Mouse (Mus musculus) adrenal gland, postnatal 25 days (tissue): Measurements from ENCODE around the gene Rab43. TPM values are rescaled to one million over a fixed set of nuclear protein-coding genes. Genes with fewer than 3 reads are reported as not detected.
"Not testable (repeated sequence)": the region's sequence is repeated elsewhere in the genome, so short reads cannot be mapped to it uniquely, and the experiment has no call there.

Experiments
- DNase-seq: peaks from one replicate; pipeline ENCODE4 v3.0.0; 2021; ENCODE audit warnings: mixed read lengths
- total RNA-seq: library from RNA; stranded (reverse); gene quantifications from 2 replicates; pipeline ENCODE4 v1.2.3, GENCODE M21; 2021

Gene Rab43
- total RNA-seq, 1 experiment from 2014 or later, result 34.9 TPM

DNA sequence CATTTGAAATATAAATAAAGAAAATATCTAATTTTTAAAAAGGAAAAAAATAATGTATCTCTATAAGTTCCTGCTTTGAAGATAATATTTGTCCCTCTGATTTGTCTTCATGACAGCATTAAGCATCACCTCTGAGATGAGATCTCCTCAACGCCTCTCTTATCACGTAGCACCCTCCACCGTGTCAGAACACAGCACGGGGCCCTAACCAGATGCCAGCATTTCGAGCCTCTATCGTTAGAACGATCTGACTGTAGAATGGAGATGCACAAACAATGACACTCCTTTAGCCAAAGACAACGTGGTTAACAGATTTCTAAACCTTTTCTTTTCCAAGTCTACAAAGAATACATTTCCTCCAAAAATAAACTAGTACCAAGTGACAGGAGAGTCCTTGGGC, 27.9 kb downstream of the Rab43 start:
- no peak for DNase-seq

DNA sequence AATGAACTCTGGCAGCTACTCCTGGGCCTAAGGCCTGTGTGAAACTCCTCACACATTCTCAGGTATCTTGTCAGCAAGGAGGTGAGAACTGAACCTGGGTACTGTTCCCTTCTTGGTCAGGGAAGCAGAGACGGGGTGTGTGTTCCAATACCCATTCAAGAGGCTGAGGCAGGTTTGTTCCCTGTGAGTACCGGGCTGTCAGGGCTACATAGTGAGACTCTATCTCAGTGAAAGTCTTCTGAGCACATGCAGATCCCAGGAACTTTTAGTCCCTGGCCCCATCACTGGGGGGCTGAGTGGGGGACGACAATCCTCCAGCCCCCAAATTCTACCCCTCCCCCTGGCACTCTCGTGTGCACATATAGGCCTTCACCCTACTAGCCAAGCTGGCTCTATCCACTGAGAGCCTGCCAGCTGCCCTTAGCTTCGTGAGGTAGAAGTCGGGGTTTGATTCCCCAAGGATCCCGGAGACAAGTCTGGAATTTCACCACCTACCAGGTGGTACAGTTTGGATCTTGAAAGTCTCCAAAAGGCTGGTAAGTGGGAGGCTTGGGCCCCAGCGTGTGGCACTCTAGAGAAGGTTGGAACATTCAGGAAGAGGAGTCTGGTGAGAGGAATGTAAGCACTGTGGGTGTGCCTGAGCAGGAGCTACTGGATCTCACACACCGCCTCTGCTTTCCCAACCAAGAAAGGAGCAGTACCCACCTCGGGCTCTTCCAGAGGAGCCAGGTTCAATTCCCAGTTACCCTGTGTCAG, 31.2 kb downstream of the Rab43 start:
- no peak for DNase-seq

DNA sequence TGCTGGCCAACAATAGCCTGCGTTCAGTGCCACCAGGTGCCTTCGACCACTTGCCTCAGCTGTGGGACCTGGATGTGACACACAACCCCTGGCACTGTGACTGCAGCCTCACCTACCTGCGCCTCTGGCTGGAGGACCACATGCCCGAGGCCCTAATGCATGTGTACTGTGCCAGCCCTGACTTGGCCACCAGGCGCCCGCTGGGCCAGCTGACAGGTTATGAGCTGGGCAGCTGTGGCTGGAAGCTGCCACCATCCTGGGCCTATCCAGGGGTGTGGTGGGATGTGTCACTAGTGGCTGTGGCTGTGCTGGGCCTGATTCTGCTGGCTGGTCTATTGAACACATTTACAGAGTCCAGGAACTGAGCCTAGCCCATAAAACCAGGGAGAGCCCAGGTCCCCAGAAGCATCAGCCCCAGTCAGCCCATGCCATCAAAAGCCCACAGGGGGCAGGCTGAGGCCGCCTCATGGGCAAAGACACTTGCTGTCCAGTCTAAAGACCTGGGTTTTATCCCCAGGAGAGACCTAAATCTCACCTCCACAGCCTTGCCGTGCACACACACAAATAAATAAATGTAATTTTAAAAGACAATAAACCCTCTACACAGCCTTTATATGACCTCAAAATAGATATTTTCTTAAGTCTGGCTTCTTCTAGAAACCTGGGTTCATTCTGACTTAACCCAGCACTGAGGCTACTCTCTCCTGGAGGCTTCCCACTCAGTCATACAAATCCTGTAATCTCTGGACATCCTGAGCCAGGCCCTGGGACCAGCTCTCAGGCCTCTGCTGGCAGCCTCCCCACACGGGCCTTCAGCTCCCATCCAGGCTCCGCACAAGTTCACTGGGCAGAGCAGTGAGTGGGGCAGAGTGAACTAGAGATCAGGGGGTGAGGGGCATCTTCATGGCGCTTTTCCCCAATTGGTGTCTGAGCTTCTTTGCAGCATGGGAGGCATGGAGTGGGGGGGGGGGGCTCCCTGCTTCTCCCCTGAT, 32.5 kb downstream of the Rab43 start:
- DNase-seq, result no peak

GRCm38 (mm10) chr6:87778294-87779173, 33.4 kb downstream of the Rab43 start:
- no peak for DNase-seq

- no peak for DNase-seq
These were observed 34.1 kb downstream of the Rab43 start, which contains the start of gene Gp9 for GRCm38 (mm10) chr6:87777842-87778241. Gene Gp9 (plus strand): TSS chr6:87778072.

GRCm38 (mm10) chr6:87776663-87777062, 35.3 kb downstream of the Rab43 start:
- DNase-seq, result no peak

- DNase-seq, result no peak
These were observed 36.2 kb downstream of the Rab43 start for GRCm38 (mm10) chr6:87775588-87776245.

- DNase-seq, result no peak
These were observed 37.1 kb downstream of the Rab43 start for GRCm38 (mm10) chr6:87774909-87775308.

DNA sequence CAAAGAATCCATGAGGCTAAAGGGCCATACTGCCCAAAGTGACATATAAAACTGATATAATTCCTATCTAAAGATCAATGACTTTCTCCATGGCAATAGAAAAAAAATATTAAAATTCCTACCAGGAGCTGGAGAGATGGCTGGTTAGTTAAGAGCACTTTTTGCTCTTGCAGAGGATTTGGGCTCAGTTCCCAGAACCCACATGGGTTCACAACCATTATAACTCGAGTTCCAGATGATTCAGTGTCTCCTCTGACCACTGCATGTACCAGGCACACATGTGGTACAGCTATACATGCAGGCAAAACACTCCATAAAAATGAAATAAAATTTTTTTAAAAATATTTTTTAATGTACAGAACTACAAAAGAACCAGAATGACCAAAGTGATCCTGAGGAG, 37.5 kb downstream of the Rab43 start:
- no peak for DNase-seq

DNA sequence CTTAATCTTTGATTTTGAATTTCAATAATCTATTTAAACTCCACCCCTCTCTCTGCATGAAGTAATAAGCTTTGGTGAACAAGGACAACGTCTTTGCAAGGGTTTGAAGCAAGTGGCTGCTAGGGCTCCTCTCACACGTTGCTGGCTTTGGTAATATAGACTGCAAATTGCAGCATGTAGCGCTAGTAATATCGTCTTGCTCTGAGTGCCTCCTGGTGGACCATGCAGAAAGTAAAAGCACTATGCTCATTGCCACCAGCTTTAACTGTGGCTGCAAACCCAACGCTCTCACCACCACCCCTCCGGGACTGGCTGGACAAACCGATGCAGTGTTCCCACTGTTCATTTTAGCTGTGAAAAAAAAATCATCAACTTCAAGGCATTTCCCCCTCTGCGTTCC, 41.3 kb downstream of the Rab43 start:
- DNase-seq, result no peak

DNA sequence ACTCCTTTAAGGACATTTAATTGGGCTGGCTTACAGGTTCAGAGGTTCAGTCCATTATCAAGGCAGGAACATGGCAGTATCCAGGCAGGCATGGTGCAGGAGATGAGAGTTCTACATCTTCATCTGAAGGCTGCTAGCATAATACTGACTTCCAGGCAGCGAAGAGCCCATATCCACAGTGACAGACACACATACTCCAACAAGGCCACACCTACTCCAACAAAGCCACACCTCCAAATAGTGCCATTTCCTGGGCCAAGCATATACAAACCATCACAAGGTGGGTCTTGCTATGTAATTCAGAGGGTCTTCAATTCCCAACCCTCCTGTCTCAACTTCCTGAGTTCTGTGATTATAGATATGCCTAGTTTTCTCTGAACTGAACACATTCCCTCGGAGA, 47.7 kb downstream of the Rab43 start:
- not testable (repeated sequence) for DNase-seq

- no peak for DNase-seq
These were observed 48.3 kb downstream of the Rab43 start for GRCm38 (mm10) chr6:87763376-87764280.

- no peak for DNase-seq
These were observed 49.8 kb downstream of the Rab43 start for GRCm38 (mm10) chr6:87762161-87762560.

- DNase-seq, result no peak
These were observed 52.1 kb downstream of the Rab43 start for GRCm38 (mm10) chr6:87759850-87760249.

DNA sequence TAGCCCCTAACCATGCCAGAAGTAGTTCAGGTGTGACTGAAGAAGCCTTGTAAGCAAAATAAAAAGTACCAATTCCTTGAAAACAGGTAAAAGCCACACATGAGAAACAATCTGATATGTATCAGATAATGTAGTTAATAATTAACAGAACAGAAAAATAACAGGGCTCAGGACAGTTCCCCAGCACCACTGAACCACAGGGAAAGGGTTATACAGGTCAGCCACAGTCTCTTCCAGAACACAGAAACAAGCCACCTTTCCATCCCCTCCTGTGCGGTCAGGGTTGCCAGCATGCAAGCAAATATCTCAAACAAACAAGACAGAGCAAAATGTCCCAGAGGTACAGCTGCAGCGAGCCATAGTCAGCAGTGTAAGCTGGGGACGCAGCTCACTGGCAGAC, 52.6 kb downstream of the Rab43 start:
- no peak for DNase-seq

GRCm38 (mm10) chr6:87756896-87757295, 55.1 kb downstream of the Rab43 start:
- no peak for DNase-seq

GRCm38 (mm10) chr6:87755196-87755595, 56.8 kb downstream of the Rab43 start:
- DNase-seq, result no peak

GRCm38 (mm10) chr6:87751574-87751973, 60.4 kb downstream of the Rab43 start:
- DNase-seq, result no peak

DNA sequence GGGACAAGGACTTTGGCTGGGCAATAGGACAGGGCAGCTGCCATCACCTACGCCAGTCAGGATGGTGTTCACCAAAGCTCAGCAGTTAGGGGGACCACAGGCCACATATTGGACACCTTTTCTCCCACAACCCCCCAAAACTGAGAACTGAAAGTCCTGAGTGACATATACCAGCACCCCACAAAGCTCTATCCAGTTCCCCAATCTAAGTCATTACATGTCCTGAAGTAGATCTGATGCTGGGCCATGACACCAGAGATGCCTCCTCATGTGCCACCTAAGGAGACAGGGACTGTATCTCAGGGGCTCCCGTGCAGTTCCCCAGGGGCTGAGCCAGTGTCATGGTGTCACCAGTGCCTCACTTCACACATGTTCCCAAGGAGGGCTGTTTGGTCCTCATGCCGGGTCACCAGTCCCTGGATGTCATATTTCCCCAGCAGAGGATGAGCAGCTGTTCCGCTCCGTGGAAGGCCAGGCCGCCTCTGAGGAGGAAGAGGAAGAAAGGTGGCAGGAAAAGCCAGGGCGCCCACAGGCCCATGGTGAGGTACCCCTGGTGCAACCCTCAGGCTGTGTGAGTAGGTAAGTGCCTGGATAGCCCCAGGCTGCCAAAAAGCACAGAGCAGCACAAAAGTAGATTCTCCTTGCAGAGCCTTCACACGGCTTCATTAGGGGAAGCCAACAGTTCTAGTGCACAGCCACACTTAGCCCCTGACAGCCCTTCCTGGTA, 61.6 kb downstream of the Rab43 start:
- no peak for DNase-seq

DNA sequence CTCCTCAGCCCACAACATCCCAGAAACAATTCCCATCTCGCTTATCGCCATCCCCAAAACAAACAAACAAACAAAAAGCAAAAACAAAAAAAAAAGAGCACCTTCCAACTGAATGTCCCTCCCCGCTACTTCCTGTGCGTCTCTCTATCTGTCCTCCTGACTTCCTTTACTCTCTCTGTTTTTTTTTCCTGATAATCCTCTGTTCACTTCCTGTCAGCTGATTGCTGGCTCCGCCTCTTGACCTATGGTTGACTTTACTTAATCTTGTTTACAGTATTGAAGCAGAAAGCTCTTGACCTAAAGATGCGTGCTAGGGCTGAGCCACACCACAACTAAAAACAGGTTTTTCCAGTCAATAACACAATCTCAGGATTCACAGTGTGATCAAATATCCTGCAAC, 63.4 kb downstream of the Rab43 start:
- no peak for DNase-seq
